ENCODE assay signal across 8 mouse cellular contexts in the genomic region with DNA sequence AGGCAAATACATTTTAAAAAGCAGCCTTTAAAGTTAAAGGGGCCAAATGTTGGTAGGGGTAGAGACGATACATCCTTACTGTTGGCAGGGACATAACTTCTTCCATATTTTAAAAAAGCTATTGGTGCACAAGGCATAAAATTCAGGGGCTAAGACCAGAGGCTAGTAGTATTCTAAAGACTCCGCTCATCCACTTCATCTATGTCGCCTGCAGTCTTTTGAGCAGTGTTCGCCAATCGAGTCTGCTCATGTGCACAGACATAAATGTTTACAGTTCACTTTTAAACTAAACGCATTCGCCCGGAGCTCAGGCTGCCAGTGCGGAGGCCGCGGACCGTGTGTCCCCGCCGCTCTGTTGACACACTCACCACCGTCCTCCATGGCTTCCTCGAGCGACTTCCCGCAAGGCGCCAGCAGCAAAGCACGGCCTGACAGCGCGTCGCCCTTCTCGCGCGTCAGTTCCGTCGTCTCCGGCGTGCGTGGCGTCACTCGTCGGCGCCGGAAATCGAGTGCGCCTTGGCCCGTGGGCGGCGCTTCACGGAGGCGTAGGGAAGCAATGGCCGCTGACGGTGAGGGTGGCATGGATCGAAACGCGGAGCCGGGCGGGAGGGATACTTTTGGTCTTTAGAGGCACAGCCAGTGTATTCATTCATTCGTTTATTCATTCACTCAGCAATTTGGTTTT. TPM values are rescaled to one million over a fixed set of nuclear protein-coding genes. Genes with fewer than 3 reads are reported as not detected.
DNase-seq lines count a peak whose midpoint lies in the region; ATAC-seq and TF ChIP-seq lines count a peak whose summit lies in the region.

A gene (minus strand): TSS at position 499 of the 685 bp plus-strand sequence.
A gene (plus strand): TSS at position 508 of the 685 bp plus-strand sequence.

- H3K79me2 ChIP-seq in MEL (ENCODE audit: control insufficient read depth, insufficient read depth, low read length, poor library complexity), result peaks cover 32% of the 10 kb centered on the region

- H3K4me1 ChIP-seq in MEL (ENCODE audit: control insufficient read depth in 1 of 2, insufficient read depth in 2 of 2, low read length in 2 of 2), result peaks cover 0 to 8% of the 10 kb centered on the region in 2 experiments; a peak in 1 of 4 replicates
- no peaks in the 10 kb centered on the region; the same call in 1 of the 2 replicates for H3K4me1 ChIP-seq in cerebellum, adult 2 months (ENCODE audit: control insufficient read depth, insufficient read depth, low read length)
- peaks cover 14% of the 10 kb centered on the region for H3K4me1 ChIP-seq in forebrain, postnatal 0 days (ENCODE audit: insufficient read depth)
- peaks cover 35% of the 10 kb centered on the region for H3K4me1 ChIP-seq in lung, embryonic 15.5 days

- peak within 1 kb of the TSS; percentile 85 for H3K9ac ChIP-seq in MEL (ENCODE audit: control insufficient read depth, low read depth, low read length, poor library complexity, severe bottlenecking)
- peak within 1 kb of the TSS; percentile 70 for H3K9ac ChIP-seq in forebrain, postnatal 0 days
- H3K9ac ChIP-seq in lung, embryonic 15.5 days, result peak within 1 kb of the TSS; percentile 70

- H3K36me3 ChIP-seq in MEL (ENCODE audit: control insufficient read depth in 1 of 2, insufficient read depth in 2 of 2, low read length in 2 of 2), result peaks cover 3 to 9% of the 10 kb centered on the region in 2 experiments; a peak in 3 of 4 replicates
- H3K36me3 ChIP-seq in forebrain, postnatal 0 days (ENCODE audit: insufficient read depth), result peaks cover 46% of the 10 kb centered on the region
- peaks cover 32% of the 10 kb centered on the region for H3K36me3 ChIP-seq in lung, embryonic 15.5 days

- TF ChIP-seq EP300 in MEL (IDR thresholded peaks at IDR 0.05; ENCODE audit: low read depth in 1 of 2, low read length in 2 of 2), result peak in 1 of 2 experiments; percentile 37; a peak in 1 of 4 replicates

- no peak for TF ChIP-seq CTCF in MEL (IDR thresholded peaks at IDR 0.05 in 2 of 3, conservative IDR thresholded peaks at IDR 0.05 in 1 of 3; ENCODE audit: control insufficient read depth in 1 of 3, insufficient read depth in 1 of 3, low read depth in 2 of 3, low read length in 3 of 3, poor library complexity in 1 of 3, severe bottlenecking in 1 of 3)
- TF ChIP-seq CTCF in cerebellum, adult 2 months (IDR thresholded peaks at IDR 0.05; ENCODE audit: borderline replicate concordance, insufficient read depth, low read depth, low read length), result no peak
- TF ChIP-seq CTCF in forebrain, postnatal 0 days (IDR thresholded peaks at IDR 0.05; ENCODE audit: low read depth), result peak; percentile 29; the same call in 1 of the 2 replicates

- peak; percentile 96 for DNase-seq in MEL (ENCODE audit: low read depth, low spot score)
- DNase-seq in cerebellum, adult 2 months, result peak; percentile 94 to 95
- peak; percentile 98 for DNase-seq in forebrain, postnatal 0 days
- DNase-seq in heart, postnatal 4 days, result peak; percentile 94
- DNase-seq in layer of hippocampus, adult 8-10 months (ENCODE audit: low spot score in 2 of 2), result peak; percentile 87 to 91
- DNase-seq in ovary, adult 18-20 months (ENCODE audit: low spot score), result peak; percentile 85
- DNase-seq in thymus, postnatal 0 days (ENCODE audit: low spot score), result peak; percentile 96

- peak within 1 kb of the TSS; percentile 76 to 88 for H3K4me3 ChIP-seq in MEL (ENCODE audit: control insufficient read depth in 1 of 2, insufficient read depth in 1 of 2, low read depth in 2 of 2, low read length in 2 of 2)
- H3K4me3 ChIP-seq in cerebellum, adult 2 months (replicated peaks; ENCODE audit: insufficient read depth, low read depth, low read length), result peak within 1 kb of the TSS; percentile 79
- H3K4me3 ChIP-seq in forebrain, postnatal 0 days (ENCODE audit: low read depth, low read length), result peak within 1 kb of the TSS; percentile 57
- peak within 1 kb of the TSS; percentile 71 for H3K4me3 ChIP-seq in lung, embryonic 15.5 days

- WGBS in cerebellum, adult 2 months, result 1% methylated on average over 51 of the region's 51 CpGs
- WGBS in forebrain, postnatal 0 days, result 3% methylated on average over 51 of the region's 51 CpGs
- 1% methylated on average over 50 of the region's 51 CpGs for WGBS in lung, embryonic 15.5 days

- H3K4me2 ChIP-seq in forebrain, postnatal 0 days (ENCODE audit: low read depth), result peak within 1 kb of the TSS; percentile 93
- H3K4me2 ChIP-seq in lung, embryonic 15.5 days, result peak within 1 kb of the TSS; percentile 72

- peak within 1 kb of the TSS; percentile 39 for H3K27ac ChIP-seq in MEL (ENCODE audit: control insufficient read depth, low read depth, low read length)
- peak within 1 kb of the TSS; percentile 42; the same call in 1 of the 2 replicates for H3K27ac ChIP-seq in cerebellum, adult 2 months (ENCODE audit: insufficient read depth, low read length)
- peak within 1 kb of the TSS; percentile 70 for H3K27ac ChIP-seq in forebrain, postnatal 0 days (ENCODE audit: low read depth, low read length)
- H3K27ac ChIP-seq in lung, embryonic 15.5 days, result no peak within 1 kb of the TSS; the same call in 1 of the 2 replicates

- no peaks in the 10 kb centered on the region for H3K27me3 ChIP-seq in MEL (ENCODE audit: control insufficient read depth in 1 of 2, insufficient read depth in 2 of 2, low read length in 2 of 2)
- no peaks in the 10 kb centered on the region for H3K27me3 ChIP-seq in cerebellum, adult 2 months (ENCODE audit: control insufficient read depth, insufficient read depth, low read length)
- H3K27me3 ChIP-seq in forebrain, postnatal 0 days (ENCODE audit: insufficient read depth, low read length), result no peaks in the 10 kb centered on the region
- H3K27me3 ChIP-seq in lung, embryonic 15.5 days, result no peaks in the 10 kb centered on the region

- TF ChIP-seq RAD21 in MEL (IDR thresholded peaks at IDR 0.05; ENCODE audit: low read depth, low read length), result no peak

- ATAC-seq in forebrain, postnatal 0 days, result peak; percentile 98
- ATAC-seq in lung, embryonic 15.5 days (ENCODE audit: borderline replicate concordance, extremely low read depth, low FRiP score, low TSS enrichment), result peak; percentile 77; the same call in 1 of the 2 replicates

- peak; percentile 87 to 99 for TF ChIP-seq POLR2A in MEL (IDR thresholded peaks at IDR 0.05; ENCODE audit: control insufficient read depth in 1 of 2, insufficient read depth in 1 of 2, low read depth in 1 of 2, low read length in 2 of 2, poor library complexity in 1 of 2)
- TF ChIP-seq POLR2A in cerebellum, adult 2 months (IDR thresholded peaks at IDR 0.05; ENCODE audit: borderline replicate concordance, insufficient read depth, low read length), result peak; percentile 98

- H3K9me3 ChIP-seq in MEL (replicated peaks; ENCODE audit: insufficient read depth, low read length), result no peaks in the 10 kb centered on the region
- no peaks in the 10 kb centered on the region for H3K9me3 ChIP-seq in forebrain, postnatal 0 days (ENCODE audit: low read length)
- no peaks in the 10 kb centered on the region for H3K9me3 ChIP-seq in lung, embryonic 15.5 days

TF ChIP-seq in MEL, 35 proteins besides CTCF, POLR2A, EP300 and RAD21 (continues in another document):
- TF ChIP-seq TCF12 (IDR thresholded peaks at IDR 0.05; ENCODE audit: low read depth, low read length) (peak; percentile 87), MXI1 (IDR thresholded peaks at IDR 0.05; ENCODE audit: low read depth, low read length) (peak; percentile 99), NELFE (IDR thresholded peaks at IDR 0.05; ENCODE audit: low read depth, low read length) (peak; percentile 98), GABPA (IDR thresholded peaks at IDR 0.05; ENCODE audit: low read depth, low read length) (no peak), SIN3A (IDR thresholded peaks at IDR 0.05; ENCODE audit: low read length) (peak; percentile 100), SMC3 (IDR thresholded peaks at IDR 0.05; ENCODE audit: low read depth, low read length) (no peak; the same call in 1 of the 2 replicates), BHLHE40 (IDR thresholded peaks at IDR 0.05; ENCODE audit: borderline replicate concordance, low read depth, low read length) (peak; percentile 49; the same call in 1 of the 2 replicates), ZKSCAN1 (IDR thresholded peaks at IDR 0.05; ENCODE audit: low read depth, low read length) (no peak), CHD1 (IDR thresholded peaks at IDR 0.05; ENCODE audit: low read depth, low read length) (peak; percentile 67), E2F4 (IDR thresholded peaks at IDR 0.05; ENCODE audit: borderline replicate concordance, low read depth, low read length) (no peak), USF2 (IDR thresholded peaks at IDR 0.05; ENCODE audit: borderline replicate concordance in 1 of 2, insufficient read depth in 1 of 2, low read depth in 1 of 2, low read length in 2 of 2) (no peak), GATA1 (IDR thresholded peaks at IDR 0.05; ENCODE audit: low read depth, low read length) (no peak), ZMIZ1 (IDR thresholded peaks at IDR 0.05; ENCODE audit: low read depth, low read length) (peak; percentile 94)

RNA-seq across cellular contexts. Expression of the first gene that starts in this region (rescaled TPM):
- total RNA-seq in MEL (2012; rRNA removed), result 96.6 and 119 TPM in 2 replicates
- 100 to 1,000 TPM; 126 to 599 TPM for polyA plus RNA-seq in MEL (2012; ENCODE audit: insufficient read depth in 1 of 2, insufficient read length in 2 of 2, low read depth in 1 of 2, low replicate concordance in 2 of 2, missing spikeins in 1 of 2)
- 36.7 and 38.4 TPM in 2 replicates for polyA plus RNA-seq in cerebellum, adult 2 months (2012; rRNA removed)
- total RNA-seq in forebrain, postnatal 0 days (2014; rRNA removed), result 39.9 and 55.1 TPM in 2 replicates
- 59.3 and 64.1 TPM in 2 replicates for polyA plus RNA-seq in forebrain, postnatal 0 days (2015; fragmentation: Nextera tagmentation; extraction: Ambion mirVana)
- total RNA-seq in heart, postnatal 4 days (2021), result 10 to 100 TPM; 38.6 to 42.5 TPM
- total RNA-seq in layer of hippocampus, adult 8-10 months (2022), result 10 to 100 TPM; 34.2 to 36.9 (median 35.2) TPM
- 70.1 and 76.6 TPM in 2 replicates for polyA plus RNA-seq in lung, embryonic 15.5 days (2015; fragmentation: Nextera tagmentation; extraction: Ambion mirVana)
- 69.5 and 71.1 TPM in 2 replicates for polyA plus RNA-seq in thymus, postnatal 0 days (2015; fragmentation: Nextera tagmentation; extraction: Ambion mirVana)

RNA-seq across cellular contexts. Expression of the second gene that starts in this region (rescaled TPM):
- 88.2 and 116 TPM in 2 replicates for total RNA-seq in MEL (2012; rRNA removed)
- polyA plus RNA-seq in MEL (2012; ENCODE audit: insufficient read depth in 1 of 2, insufficient read length in 2 of 2, low read depth in 1 of 2, low replicate concordance in 2 of 2, missing spikeins in 1 of 2), result 10 to 100 TPM in 1 of 2 experiments, not detected in 1; 86.1 TPM
- polyA plus RNA-seq in cerebellum, adult 2 months (2012; rRNA removed), result 46.0 and 46.1 TPM in 2 replicates
- 33.2 and 38.9 TPM in 2 replicates for total RNA-seq in forebrain, postnatal 0 days (2014; rRNA removed)
- 26.1 and 35.0 TPM in 2 replicates for polyA plus RNA-seq in forebrain, postnatal 0 days (2015; fragmentation: Nextera tagmentation; extraction: Ambion mirVana)
- 10 to 100 TPM; 20.1 to 23.9 TPM for total RNA-seq in heart, postnatal 4 days (2021)
- 10 to 100 TPM; 28.9 to 36.7 (median 31.6) TPM for total RNA-seq in layer of hippocampus, adult 8-10 months (2022)
- polyA plus RNA-seq in lung, embryonic 15.5 days (2015; fragmentation: Nextera tagmentation; extraction: Ambion mirVana), result 56.8 and 57.5 TPM in 2 replicates
- 43.8 and 50.2 TPM in 2 replicates for polyA plus RNA-seq in thymus, postnatal 0 days (2015; fragmentation: Nextera tagmentation; extraction: Ambion mirVana)
